Mouse (Mus musculus) right cerebral cortex, postnatal 10 days (tissue): Measurements from ENCODE around the gene Tuft1.
"Not testable (repeated sequence)": the region's sequence is repeated elsewhere in the genome, so short reads cannot be mapped to it uniquely, and the experiment has no call there.

ENCODE experiments used
- DNase-seq, 2 experiments: peaks; one replicate each; pipeline ENCODE4 v3.0.0; 2021; ENCODE audit warnings: low spot score in 2 of 2

The Tuft1 gene

DNA sequence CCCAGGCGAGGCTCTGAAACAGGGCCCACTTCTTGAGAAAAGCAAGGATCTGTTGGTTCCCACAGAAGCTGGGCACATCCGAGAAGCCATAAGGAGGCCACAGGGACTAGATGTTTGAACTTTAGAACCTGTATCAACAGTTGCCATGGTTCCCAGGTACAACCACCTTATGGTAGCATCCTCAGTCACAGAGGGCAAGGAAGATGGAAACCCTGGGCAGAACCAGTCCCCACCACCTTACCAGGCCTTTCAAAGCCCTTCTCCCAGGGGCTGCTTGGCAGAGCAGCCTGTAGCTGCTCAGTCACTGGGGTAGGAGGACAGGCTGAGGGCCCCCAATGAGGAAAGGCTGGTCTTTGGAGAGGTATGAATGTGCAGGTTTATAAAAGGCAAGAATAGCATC lies 2.2 kb upstream of the Tuft1 start:
- DNase-seq, result not testable (repeated sequence)

DNA sequence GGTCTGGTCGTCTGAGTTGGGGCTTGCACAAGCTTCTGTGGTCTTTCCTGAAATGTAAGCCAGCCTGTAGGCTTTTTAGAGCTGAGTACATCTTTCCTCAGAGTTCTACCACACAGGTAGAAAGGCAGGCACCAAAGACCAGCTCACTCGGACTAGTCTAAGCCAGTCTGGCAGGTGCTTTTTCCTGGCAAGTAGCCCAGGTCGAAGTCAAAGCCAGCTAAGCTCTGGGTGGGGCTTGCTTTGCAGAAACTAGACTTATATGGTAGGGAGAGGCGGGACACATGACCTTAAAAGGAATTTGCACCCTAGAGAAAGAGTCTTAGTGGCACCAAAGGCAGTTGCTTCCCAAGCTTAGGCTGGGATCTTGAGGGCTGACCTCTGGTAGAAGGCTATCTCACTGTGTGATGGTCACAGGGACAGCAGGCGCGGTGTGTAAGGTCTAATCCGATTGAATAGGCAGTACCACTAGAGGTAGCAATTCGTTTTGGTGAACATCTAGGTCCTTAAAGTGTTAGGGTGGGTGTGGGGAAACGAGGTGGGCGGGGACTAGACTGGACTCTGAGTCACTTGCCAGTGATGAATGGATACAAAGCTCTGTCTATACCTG lies 573 bp upstream of the Tuft1 start:
- DNase-seq, result not testable (repeated sequence)

DNA sequence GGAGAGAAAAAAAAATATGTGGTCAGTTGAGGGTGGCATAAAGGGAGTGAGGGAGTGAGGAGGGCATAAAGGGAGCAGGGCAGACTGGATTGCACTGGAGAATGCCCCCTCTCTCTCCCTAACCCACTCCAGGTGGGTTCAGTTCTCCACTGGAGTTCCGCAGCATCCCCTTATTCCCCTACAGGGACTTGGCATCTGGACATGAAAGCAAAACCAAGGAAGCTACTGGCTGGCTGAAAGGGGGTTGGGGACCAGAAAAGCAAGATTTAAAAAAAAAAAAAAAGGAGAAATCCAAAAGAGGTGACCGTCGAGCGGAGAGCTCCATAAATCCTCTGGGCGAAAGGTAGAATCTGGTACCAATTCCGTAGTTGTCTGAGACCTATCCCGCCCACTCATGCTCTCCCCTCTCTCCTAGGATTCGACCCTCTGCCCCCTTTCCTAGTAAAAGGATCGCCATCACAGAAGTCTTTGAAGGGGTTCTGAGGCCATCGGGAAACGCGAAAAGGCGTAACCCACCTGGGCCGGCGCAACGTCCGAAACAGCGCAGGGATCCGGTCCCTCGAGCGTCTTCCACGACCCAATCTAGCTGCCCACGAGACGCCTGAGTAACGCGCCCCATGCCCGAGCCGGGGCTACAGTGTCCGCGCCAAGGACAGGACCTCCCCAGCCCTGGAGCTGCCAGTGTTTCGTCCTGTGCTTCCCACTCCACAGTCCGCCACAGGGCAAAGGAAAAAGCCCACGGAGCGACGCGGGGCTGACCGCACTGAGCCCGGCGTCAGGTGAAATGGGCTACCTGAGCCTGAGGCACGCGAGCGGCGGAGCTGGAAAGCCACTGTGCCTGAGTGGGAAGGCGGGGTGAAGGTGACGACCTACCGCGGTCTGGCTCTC lies 576 bp downstream of the Tuft1 start:
- DNase-seq, result not testable (repeated sequence)

DNA sequence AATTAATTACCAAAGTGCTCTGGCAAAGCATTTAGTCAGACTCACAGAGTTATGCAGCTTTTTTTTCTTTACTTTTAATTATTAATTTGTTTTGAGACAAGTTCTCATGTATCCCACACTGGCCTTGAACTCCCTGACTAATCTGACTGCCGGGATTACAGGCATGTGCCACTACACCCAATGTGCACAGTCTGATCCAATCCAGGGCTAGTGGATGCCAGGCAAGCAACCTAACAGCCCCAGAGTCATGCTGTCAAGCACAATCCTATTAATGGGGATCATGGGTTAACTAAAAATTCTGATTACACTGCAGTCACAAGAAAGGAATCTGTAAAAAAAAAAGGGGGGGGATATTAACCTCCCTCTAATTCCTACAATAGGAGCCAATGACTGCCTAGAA lies 4.7 kb downstream of the Tuft1 start:
- not testable (repeated sequence) for DNase-seq

DNA sequence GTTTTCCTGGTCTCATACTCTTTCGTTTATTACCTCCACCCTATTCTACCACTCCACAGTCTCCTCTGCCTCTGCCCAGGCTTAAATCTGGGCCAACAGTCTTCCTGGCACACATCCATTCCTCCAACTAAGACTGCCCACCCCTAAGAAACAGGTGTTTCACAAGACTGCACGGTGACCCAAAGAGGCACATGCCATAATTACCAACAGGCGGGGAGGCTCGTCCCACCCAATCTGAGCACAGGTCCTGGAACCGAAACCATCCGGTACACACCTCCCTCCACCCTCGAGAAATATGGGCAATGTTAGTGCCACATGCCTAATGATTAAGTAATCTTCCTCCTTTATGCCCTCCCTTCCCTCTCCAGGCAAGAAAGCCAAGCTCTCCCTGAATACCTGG lies 8.3 kb downstream of the Tuft1 start:
- DNase-seq, result no peak

DNA sequence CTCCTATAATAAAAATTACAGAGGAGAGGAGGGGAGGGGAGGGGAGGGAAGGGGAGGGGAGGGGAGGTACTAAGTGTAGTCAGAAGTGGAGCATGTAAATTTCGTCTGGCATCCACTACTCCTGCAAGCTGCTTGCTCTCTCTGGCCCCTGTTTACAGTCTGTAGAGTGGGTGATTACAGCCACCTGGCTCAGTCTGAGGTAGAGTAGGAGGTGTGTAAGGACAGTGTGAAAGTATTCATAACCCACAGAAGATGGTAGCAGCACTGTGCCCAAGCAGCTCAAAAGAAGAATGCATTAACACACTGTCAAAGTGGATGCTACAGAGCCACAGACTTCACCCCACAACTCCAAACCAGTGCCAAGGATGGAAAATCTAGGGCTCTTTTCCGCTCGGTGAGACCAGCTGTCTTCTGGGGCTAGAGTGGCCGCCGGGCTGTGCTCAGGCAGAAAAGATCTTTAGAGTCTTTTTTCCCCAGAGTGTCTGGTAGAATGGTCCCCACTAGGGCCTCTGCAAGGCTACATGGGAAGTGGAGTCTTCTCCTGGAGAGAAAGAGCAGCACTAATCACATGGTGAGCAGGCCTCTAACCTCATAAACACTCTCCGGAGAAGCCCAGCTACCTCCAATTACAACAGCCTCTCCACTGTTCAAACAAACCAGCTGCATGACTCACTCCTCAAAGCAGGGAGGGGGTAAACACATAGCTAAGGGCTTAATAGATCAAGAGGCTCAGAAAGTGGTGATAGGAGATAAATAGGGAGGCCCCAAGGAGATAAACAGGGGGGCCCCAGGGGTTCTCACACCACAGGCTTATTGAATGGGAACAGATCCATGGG lies 9.7 kb downstream of the Tuft1 start:
- DNase-seq, result no peak

DNA sequence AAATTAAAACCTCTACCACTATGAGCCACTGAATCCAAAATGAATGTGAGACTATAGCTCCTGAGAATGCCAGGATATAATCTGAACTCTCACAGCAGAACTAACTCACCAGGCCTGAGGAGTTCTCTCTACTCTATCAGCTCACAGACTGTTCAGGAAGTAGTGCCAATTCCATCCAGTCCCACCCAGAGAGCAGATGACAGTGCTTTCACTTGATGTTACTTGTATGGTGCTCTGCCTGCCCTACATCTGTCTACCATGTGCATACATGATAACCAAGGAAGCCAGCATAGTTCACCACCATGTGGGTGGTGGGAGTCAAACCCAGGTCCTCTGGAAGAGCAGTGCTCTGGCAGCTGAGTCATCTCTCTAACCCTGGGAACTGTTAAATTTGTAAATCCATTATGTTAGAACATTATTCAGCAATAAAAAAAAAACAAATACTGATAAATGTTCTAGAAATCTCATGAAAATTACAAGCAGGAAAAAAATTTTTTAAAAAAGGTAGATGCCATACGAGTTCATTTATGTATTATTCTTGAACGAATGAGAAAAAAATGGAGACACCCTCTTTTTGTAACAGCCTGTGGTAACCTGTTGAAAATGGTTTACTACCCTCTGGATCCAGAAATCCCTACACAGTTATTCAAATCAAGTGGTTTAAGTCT lies 16.0 kb downstream of the Tuft1 start, which contains the start of gene Gm10972:
Gene Gm10972 (plus strand): TSS at position 618 of the 668 bp plus-strand sequence.
- not testable (repeated sequence) for DNase-seq

DNA sequence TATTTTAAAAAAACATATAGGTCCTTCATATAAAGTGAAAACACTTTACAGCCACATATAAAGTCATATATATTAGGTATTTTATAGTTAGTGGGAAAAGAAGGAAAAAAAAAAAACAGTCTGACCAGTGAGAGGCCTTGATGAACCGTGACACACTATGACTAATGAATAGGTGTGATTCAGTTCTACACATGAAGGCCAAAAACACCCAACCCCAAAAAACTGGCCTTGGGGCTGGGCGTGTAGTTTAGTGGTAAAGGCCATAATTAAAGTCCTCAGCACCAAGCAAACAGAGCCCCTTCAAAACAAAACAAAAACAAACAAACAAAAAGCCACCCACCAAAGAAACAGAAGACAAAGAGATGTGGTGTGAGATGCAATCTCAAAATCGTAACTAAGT lies 28.8 kb downstream of the Tuft1 start:
- no peak for DNase-seq

DNA sequence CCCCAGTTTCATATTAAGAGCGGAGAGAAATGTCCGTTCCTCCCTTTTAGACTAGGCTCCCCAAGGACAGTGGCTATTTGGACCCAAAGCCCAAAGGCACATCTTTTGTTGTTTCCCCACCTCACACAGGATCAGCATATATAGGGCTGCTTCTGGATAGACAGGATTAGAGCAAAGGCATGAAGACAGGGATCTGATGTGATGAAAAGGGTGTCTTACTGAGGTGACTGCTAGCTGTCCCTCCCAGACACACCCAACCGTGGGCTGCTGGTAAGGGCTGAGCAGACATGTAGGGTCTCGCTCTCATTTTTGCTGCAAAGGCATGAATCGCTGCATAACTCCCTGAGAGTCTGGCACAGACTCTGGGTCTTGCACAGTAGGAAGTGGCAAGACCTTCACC lies 30.0 kb downstream of the Tuft1 start:
- no peak for DNase-seq

DNA sequence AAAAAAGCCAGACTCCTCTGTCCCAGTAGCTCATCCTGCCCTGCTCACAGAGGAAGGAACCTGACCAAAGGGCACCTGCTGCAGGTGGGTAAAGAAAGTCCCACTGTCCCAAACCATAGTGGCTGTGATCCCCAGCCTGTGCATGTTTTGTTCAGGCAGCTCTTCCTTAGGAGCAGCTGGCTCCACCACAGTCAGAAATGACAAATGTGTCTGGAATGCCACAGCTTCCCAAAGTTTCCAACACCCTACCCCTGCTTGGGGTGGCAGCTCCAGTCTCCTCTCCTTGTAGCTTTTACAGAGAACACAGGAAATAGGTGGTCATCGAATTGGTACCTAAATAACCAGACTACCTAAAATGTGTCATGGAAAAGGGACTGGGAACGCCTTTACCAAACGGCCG lies 34.4 kb downstream of the Tuft1 start:
- no peak for DNase-seq

DNA sequence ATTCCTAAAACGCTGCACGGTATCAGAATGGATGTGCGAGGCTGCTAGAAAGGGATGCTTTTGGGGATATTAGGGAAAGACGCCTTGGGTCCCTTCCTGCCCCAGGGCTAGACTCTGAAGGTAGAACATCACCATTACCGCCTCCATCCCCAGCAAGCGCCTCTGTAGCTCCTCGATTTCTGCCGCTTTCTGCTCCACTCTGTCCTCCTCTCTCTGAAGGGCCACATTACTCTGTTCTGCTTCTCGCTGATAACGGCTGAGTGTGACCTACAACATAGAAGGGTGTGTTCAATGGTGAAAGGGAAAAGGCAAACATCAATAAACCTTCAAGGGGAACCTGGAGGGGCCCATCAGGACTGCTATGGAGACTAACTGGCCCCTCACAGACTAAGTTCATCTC lies 36.1 kb downstream of the Tuft1 start:
- DNase-seq, result no peak

DNA sequence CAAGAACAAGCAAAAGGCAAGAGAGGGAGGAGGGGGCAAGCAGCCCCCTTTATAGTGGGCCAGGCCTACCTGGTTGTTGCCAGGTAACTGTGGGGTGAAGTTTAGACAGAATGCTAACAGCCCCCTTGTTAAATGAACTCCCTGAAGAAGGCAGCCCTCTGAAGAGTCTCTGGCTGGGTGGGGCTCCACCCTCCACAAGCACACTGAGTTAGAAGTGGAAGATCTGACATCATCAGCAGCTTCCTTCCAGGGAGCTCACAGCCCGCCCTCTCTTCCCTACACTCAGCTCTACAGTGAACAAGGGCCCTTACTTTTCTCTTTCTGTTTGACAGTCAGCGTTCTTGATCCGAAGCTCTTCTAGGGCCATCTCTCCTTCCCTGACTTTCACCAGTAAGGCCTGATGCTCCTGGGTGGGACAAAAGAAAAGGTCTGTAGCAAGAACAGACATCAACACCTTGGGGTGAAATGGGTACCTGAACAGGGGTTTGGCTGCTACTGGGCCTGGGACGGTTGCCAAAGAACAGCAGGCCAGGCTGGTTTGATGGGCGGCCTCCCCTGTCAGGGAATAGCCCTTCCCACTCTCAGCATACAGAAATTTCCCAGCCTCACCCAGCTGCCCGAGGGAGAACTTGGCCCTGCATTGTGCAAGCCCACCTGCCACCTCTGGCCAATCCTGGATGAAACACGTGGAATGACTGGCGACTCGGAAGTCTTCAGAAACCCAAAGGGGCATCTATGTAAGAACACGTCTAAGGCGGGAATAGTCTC lies 36.7 kb downstream of the Tuft1 start:
- no peak for DNase-seq

DNA sequence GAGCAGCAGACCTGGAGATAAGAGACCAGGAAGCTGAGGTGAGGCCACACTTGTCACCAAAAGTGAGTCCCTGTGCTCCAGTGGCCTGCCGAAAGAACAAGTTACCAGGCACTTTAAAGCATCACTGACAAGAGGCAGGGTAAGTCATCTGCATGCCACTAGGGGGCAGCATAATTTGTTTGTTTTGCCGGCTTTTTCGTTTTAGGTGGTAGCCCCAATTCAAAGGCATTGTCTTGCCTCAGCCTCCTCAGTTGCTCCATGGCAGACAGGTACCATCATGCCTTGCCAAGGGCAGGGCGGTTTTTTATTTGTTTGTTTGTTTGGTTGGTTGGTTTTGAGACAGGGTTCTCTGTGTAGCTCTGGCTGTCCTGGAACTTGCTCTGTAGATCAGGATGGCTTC lies 42.0 kb downstream of the Tuft1 start:
- no peak for DNase-seq

DNA sequence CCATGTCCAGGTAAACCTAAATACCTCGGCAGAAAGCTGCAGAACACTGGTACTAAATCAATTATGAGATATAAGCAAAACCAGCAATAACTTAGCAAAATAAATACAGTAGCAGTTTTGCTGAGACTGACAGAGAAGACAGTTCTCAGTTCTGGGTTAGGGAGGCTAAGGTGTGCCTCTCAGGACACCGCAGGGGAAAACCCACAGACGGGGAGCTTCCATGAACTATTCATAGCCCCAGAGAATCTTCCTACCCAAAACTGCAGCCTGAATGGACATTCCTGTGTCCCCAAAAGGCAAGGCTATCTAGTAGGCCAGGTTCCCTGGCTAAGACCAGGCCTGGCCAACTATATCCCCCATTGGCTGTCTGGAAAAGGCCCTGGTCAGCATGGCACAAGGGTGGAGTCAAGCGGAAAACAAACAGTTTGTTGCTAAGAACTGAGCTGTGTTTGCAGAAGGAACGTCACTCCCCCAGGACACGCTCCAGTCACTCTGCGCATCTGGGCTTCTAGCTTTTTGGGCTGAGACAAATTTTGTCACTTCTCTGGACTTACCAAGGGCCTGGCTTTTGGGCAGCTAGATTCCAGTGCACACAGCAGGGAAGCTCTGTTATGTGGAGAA lies 45.3 kb downstream of the Tuft1 start:
- no peak for DNase-seq

DNA sequence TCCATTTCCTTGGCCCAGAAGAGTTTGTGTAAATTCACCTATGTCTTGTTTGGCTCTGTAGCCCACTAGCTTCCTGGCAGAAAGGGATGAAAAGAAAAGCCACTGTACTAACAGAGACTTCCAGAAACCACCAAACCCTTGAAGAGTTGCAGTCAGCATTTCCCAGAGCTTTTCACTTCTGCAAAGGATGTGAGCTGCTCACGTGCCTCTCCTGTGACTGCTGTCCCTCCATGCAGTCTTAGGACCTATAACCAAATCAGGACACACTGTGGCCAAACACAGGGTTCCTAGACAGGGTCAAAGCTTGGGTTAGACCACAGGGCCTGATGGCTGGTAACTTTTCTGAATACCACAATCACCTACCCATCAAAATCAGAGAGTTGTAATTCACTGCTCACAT lies 46.4 kb downstream of the Tuft1 start:
- no peak for DNase-seq

DNA sequence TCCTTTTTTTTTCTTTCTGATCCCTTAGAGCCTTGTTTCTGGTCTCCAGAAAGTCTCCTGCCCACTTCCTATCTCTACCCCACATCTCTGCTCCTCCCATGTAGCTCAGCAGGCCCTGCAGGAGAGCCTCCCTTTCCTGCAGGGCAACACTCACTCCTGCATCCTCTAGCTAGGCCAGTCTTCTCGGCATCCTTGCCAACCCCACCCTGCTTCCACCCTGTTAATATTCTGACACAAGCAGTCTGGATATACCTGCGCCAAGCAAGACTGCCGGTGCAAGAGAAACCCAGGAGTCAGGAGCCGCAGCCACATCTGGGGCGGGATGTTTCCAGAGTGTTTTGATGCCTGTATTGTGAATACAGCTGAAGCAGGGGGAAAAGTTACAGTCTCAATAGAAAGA lies 46.8 kb downstream of the Tuft1 start:
- no peak for DNase-seq

DNA sequence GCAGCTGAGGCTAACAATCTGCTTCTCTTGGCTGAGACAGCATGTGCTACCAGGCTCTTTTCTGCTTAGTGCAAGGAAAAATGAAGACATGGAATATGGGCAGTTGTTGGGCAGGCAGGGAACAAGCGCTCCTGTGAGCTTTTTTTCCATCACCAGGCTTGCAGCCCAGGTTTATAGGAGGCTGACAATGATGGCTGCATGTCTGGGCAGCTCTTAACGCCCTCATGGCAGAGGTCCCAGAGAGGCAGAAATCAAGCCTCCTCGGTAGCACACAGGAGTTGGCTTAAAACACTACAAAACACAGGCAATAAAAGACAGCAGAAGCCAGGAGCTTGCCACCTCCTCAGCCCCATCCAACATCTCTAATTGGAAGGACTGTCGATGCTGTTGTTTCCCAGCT lies 47.3 kb downstream of the Tuft1 start:
- DNase-seq, result peak; percentile 38 to 42

DNA sequence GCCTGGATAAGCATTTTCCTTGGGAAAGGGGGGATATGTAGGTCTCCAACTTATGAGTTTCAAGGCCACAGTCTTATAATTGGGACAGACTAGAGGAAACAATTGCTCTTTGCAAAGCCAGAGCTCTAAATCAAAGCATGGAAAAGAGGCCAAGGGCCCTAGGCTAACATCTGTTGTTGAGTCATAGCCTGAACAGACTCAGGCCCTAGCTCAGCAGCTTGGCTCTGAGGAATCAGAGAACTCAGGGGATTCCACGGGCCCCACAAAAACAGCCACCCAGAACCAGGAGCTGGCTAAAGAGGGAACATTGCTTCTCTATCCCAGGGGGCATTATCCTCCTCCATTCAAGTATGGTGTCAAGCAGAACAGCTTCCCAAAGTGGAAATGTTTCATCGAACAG lies 48.1 kb downstream of the Tuft1 start:
- no peak for DNase-seq

DNA sequence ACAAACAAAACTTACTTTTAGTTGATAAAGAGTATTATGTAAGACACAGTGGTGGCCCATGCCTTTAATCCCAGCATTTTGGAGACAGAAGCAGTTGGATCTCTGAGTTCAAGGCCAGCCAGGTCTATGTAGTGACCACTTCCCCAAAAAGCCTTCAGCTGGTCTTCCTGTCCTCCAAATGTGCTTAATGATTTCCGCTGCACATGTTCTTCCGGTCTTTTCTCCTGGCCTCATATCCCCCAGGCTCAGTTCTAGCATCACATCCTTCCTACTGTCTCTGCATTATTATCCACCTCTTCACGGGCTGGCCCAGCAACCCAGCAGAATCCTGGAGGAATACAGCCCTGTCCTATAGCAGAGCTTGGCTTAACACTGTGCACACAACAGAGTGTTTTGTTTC lies 49.1 kb downstream of the Tuft1 start:
- no peak for DNase-seq

DNA sequence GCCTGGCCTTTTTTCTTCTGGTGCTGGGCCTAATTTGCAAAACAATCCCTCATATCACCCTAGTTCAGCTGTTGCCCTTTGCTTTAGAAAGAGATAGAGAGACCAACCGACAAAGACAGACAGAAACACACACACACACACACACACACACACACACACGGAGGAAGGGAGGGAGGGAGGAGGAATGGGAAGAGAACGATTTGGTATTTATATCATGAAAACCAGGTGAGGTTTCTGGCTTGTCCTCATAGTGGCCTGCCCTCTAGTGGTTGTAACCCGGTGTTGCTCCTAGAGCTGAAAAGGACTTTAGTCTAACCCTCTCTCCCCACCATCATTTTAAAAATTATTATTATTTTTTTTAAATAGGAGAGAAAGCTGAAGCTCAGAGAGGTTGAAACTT lies 56.7 kb downstream of the Tuft1 start:
- peak in 1 of 2 experiments; percentile 42 for DNase-seq
